Mouse (Mus musculus) naive thymus-derived CD4-positive, alpha-beta T cell, adult 2 months (primary cell): Measurements from ENCODE around the gene Slc6a21.
"Not testable (repeated sequence)": the region's sequence is repeated elsewhere in the genome, so short reads cannot be mapped to it uniquely, and the experiment has no call there.

Experiments
- DNase-seq: peaks from one replicate; pipeline ENCODE4 v3.0.0-alpha.2; 2011; ENCODE audit warnings: low read depth

Gene Slc6a21

DNA sequence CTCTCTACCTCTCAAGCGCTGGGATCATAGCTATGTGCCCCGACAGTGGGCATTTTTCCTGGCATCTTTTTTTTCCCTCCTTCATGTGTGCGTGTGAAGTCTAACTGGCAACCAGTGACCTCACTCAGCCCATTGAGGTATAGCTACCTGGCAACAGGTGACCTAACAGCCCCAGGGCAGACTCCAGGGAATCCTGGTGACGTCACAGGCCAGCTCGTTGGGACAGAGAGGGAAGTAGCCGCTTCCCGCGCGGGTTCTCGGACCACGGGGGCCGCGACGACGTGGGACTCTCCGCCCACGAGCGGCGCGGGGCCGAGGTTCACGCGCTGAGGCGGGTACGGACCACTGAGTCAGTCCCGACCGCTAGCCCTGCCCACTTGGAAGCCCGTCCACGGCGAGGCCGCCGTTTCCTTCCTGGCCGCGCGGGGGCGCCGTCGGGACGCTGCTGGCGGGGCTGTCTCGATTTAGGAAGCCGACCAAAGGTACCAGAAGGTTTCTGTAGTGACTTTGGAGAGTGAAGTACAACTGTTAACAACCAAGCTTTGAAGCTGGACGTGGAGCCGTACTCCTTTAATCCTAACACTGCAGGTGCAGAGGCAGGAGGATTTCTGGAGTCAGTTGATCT lies at the start of gene Slc6a21:
Slc6a21 (plus strand) TSS at position 378 of the 625 bp plus-strand sequence.
- DNase-seq: peak; percentile 85

DNA sequence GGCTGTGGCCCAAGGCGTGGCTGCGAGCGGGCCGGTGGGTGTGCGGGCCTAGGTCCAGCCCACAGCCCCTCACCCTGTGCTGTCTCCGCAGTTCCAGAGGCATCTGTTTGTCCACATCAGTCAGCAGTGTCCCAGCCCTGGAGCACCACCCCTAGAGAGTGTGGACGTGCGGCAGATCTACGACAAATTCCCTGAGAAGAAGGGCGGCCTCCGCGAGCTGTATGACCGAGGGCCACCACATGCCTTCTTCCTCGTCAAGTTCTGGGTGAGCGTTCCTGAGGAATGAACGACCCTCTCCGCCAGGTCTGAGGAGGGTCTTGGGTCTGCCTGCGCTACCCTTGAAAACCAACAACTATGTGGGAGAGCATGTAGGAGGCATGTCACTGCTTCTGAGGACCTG lies 48.8 kb upstream of the Slc6a21 start:
- DNase-seq: no peak

DNA sequence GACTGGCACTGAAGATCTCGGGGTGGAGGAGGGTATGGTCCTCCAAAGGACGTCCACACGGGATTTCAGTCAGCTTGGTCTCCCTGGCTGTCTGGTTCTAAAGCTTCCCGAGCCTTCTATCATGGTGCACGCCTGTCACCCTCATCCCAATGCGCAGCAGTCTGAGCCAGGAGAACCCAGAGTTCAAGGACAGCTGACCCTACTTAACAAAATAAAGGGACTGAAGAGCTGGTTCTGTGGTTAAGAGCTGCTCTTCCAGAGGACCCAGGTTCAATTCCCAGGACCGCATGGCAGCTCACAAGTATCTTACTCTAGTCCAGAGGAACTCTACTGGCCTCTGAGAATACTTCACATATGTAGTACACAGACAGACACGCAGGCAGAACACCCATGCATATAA lies 48.3 kb upstream of the Slc6a21 start:
- DNase-seq: no peak

DNA sequence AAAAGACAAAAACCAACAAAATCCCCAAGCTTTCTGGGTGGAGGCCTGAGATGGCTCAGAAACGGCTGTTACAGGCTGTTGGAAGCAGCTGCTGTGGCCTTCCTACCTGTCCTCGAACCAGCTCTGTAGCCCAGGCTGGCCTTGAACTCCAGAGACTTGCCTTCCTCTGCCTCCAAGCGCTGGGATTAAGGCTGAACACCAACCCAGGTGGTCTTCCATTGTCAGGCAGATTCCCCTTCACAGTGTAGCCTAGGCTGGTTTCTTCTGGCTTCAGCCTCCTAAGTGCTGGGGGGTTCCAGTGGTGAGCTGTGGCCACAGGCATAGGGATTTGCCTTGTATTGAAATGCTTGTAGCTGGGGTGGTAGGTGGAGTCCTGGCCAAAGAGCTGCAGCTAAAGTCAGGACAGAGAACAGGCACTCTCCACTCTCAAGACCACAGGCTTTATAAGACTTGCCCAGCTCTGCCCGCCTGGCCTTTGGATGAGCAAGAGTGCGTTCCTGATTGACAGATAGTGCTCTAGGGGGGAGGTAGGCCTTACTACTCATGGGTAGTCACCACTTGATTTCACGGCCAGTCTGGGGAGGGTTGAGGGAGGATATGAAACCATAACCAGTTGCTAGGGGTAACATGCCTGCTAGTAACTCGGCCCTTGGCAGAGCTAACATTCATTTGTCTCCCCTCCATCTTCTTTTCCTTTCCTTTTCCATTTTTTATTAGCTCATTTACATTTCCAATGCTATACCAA lies 47.7 kb upstream of the Slc6a21 start:
- no peak for DNase-seq

DNA sequence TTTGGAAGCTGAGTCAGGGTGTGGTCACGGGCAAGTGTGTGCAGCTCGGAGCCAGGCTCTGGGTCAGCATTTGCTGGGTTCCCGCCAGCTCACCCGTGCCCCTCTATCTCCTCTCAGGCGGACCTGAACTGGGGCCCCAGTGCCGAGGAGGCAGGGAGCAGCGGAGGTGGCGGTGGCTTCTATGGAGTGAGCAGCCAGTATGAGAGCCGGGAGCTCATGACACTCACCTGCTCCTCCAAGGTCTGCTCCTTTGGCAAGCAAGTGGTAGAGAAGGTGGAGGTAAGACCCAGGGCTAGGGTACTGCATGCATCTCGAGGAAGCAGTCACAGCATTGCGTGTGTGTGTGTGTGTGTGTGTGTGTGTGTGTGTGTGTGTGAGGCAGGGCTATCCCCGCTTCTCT lies 46.1 kb upstream of the Slc6a21 start:
- no peak for DNase-seq

DNA sequence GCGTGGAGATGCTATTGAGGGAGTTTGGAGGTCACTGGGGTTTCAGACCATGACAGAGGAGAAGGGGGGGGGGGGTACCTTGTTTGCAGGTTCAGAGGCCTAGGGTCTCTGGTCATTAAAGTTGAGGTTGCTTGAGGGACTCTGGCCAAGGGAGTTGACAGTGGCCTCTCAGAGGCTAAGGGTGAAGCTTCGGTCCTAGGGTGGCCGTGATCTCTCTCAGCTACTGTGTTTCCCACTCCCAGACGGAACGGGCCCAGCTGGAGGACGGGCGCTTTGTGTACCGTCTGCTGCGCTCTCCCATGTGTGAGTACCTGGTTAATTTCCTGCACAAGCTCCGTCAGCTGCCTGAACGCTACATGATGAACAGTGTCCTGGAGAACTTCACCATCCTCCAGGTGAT lies 45.4 kb upstream of the Slc6a21 start:
- no peak for DNase-seq

DNA sequence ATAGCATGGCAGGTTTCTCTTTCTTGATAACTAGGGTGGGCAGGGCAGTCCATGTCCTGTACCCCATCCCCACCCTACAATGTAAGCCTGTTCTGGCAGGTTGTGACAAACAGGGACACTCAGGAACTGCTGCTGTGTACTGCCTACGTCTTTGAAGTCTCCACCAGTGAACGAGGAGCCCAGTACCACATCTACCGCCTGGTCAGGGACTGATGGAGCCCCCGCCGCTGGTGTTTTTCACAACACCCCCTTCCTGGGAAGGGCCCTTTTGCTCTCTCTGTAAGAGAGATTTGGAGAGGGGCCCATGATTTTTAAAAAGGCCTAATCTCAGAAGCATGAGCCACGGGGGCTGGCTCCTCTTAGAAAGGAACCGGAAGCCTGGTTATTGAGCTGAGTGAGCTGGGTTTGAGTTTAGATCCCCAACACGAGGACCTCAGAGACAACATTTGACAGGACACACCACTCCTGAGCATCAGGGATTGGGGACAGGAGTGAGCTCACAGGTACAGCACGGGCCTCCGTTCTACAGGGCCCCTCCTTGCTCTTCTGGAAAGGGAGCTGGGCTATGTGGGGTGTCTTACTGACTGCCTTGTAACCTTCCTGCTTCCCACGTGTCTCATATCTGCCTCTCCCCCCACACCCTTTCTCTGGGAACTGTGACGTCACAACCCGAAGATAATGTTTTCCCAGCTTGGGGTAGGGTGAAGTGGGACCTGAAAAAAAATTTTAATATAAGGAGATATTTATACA lies 44.4 kb upstream of the Slc6a21 start:
- no peak for DNase-seq

DNA sequence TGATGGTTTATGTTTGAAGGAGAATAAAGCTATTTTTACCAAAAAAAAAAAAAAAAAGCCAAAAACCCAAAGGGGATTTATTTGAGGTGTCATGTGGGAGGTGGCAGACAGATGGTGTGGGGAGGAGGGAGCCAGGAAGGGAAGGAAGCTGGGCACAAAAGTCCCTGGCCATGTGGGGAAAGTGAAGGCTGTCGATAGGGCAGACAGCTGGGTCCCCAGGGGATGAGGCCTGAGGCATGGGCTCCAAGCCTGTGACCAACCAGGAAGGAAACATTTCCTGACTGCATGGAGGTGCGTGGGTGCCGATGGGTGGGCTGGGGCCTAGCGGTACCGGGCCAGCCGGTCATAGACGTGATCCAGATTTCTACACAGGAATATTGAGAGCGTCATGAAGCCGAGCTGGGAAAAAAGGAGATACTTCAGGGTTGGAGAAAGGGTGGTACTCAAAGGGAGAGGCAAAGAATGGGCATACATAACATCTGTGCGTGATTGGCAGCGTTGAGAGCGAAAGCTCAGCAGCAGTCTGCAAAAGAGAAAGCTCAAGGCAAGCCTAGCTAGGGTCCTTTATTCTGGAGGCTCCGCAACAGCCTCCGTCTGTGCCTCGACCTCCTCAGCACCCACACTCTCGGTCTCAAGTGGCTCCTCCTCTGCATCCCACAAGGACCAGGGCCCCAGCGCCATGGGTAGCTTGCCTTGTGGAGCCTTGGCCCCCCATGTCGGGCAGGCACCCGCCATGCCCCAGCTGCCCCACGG lies 43.6 kb upstream of the Slc6a21 start:
- no peak for DNase-seq

DNA sequence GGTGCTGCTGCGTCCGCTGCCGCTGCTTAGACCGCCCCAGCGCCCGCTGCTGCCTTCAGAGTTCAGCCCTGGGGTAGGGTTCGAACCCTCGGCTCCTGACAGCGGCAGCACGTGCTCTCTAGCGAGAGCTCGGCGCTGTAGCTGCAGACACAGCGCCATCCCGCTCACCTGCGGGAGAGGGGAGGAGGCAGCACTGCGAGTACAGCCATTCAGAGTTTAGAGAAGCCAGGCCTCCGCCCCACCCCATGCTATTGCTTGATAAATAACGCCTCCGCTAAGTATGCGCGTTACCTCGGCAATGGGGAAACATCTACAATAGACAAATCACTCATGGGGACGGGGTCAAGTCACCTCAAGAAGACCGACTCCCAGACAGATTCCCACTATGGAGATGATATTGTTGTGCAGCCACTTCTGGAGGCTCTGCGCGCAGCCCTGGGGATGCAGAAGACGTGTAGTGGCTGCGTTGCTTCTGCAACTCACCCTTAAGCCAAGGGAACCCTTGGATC lies 42.9 kb upstream of the Slc6a21 start:
- DNase-seq: no peak

DNA sequence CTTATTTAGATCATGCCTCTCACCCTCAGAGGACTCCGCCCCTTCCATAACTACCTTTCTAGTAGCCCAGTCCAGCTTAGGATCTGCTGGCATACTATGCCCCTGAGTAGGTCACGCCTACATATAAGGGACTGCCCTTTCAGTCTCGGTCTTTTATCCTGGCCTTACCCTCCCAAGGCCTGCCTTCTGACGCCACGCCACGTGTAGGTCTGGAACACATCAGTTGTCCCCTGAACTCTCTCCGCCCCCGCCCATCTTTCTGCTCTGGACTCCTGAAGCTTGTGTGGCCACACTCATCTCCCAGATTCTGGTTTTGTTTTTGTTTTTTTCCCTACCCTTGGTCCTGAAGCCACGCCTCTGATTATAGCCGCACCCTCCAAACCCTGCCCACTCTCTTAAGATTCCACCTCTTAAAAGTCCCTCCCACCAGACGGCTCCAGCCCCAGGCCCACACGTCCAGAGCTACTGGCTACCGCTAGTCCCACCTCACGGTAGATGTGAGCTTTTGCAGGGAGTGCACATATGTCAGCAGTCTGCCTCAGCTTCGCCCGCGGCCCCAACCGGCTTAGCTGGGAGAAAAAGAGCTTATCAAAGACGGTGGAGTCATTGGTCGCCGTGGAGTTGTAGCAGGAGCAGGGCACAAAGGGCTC lies 42.3 kb upstream of the Slc6a21 start:
- DNase-seq: no peak

DNA sequence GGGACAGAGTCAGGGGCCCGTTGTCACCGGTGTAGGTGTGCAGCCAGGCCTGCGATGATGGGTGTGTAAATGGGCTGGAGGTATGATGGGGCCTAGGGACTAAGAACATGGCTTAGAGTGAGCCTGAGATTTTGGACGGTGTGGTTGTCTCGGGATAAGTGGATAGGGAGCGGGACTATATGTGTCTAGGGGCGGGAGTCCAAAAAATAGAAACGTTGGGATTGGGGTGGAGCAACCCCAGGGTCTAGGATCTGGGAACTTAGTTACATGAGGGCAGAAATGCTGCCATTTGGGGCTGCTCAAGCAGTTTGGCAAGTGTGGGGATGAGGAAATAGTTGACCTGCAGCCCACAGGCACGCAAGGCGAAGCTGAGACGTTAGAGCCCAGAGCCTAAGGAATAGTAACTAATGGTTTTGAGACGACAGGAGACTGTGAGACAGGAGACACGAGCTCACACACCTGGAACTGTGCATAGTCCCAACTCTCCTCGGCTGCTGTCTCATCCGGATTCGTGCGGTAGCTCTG lies 41.6 kb upstream of the Slc6a21 start:
- no peak for DNase-seq

DNA sequence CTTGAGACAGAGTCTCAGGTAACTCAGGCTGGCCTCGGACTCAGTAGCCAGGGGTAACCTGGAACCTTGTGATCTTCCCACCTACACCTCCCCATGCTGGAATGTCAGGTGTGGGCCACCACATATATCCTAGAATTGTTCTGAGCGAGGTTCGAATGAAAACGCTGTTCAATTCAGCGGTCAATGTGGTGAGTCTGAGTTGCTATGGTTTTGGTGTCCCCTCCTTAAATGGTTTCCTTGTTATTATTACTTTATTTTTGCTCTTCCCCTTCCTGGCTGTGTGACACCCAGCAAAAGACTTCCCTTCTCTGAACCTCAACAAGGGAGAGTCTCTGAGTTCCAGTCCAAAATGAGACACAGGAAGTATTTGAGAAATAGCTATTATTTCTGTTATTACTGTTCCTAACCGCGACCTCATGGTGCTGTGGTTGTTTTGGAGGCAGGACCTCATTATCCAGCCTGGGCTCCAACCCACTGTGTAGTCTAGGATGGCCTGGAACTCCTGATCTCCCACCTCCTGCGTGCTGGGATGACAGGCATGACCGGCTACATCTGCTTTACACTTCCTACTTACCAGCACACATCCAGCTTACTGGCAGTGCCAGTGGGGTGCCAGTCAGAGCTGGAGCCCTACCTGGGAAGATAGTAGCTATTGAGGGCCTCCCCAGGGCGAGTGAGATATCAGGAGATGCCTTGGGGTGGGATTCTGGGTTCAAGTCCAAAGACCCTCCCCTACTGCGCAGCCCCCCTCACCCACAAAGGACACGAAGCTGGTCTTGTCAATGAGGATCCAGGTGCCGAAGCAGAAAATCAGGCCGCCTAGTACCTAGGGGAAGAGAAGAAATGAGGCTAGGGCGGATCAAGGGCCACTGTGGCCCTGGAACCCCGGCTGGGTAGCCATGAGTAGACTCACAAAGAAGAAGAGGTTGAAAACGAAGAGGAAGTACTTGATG lies 39.3 kb upstream of the Slc6a21 start:
- peak; percentile 35 for DNase-seq

DNA sequence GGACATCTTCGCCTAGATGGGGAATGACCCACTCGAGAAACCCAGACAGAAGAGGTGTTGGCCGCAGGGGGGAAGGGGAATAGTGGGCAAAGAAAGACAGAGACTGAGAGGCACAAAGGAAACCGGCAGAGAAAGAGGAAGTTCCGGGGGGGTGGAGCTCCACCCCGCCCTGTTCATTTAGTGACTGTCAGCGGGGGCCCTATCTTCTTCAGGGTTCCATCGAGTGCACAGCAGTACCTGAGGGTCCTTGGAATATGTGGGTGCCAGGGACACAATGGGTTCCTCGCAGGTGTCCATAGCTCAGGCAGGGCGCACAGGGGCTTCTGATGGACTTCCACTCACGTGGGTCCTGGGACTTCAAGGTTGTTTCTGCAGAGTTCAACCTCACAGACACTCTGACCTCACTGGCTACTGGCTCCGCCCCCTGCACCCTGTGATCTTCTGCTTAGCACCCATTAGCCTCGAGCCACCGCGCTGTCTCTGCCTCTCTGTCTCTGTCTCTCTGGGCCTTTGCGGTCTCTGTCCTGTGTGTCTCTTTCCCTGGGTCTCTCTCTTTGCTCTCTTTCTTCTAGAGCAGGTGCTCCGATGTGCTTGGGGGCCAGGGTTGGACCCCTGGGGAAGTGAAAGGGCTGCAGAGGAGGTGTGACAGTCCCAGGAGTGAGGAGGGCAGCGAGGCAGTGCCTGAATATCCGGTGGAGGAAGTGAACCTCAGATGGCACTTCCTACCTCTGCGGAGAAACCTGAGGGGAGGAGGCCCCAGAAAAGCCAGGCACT lies 38.4 kb upstream of the Slc6a21 start, which contains the start of gene Cd37:
Cd37 (minus strand) TSS at position 393 of the 774 bp plus-strand sequence.
- DNase-seq: peak; percentile 92

DNA sequence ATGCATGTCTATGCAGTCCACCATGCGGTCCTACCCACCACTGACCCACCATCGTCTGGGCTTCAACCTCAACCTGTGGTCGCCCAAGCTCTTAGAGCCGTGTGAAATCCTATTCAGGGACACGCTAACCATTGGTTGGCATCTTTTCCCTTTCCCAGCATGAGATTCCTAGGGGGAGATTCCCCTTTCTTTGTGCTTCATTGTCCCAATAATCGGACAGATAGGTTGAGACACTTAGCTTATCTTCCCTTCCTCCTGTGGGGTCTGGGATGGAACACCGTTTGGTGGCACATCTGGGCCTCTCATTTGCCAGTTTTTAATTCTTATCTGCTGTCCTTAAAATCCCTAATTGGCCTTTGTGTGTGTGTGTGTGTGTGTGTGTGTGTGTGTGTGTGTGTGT lies 37.2 kb upstream of the Slc6a21 start:
- no peak for DNase-seq

DNA sequence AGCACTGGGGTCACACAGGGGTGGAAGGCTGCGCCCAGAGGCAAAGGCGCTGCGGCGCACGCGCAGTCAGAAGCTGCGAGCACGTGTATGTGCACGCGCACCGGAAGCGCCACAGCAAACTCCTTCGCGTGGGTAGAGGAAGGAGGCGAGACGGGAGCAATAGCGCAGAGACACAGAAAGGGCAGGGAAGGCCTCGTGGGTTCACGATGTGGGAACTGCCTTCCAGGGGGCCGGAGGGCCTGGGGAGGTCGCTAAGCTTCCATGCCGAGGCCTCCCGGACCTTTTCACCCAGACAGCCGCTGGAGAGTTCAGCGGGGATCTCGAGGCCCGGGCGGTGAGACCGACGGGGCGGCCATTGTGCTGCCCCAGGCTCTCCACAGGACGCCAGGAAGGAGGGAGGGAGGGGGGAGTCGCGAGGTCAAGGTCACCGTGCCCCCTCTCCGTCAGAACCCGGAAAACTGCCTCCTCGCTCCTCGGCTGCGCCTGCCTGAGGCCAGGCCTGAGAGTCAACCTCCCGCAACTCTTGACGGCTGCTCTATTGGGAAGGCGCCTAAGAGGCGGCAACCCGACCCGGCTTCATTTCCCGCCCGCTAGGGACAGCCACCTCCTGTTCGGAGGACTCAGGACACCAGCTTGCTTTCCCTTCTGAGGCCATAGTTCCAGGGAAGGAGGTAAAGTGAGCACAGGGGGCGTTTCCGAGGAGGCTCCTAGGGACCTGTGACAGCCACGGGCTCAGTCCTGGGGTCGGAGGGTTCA lies 36.5 kb upstream of the Slc6a21 start, which contains the start of gene Slc6a16:
Slc6a16 (plus strand) TSS at position 453 of the 756 bp plus-strand sequence.
- no peak for DNase-seq

DNA sequence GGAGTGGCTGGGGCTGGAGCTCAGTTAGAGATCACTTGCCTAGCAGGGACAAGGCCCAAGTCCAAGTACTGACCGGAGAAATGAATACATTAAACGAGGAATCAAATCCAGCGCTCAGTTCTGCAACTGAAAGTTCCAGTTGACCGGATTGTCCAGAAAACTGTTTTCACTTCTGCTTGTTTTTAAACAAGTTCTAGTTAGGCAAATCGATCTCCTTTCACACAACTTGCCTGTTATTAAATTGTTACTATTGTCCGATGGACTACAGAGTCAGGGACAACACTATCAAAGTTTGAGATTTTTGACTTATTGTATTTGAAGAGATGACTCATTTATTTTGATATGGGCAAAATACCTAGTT lies 35.9 kb upstream of the Slc6a21 start:
- no peak for DNase-seq

DNA sequence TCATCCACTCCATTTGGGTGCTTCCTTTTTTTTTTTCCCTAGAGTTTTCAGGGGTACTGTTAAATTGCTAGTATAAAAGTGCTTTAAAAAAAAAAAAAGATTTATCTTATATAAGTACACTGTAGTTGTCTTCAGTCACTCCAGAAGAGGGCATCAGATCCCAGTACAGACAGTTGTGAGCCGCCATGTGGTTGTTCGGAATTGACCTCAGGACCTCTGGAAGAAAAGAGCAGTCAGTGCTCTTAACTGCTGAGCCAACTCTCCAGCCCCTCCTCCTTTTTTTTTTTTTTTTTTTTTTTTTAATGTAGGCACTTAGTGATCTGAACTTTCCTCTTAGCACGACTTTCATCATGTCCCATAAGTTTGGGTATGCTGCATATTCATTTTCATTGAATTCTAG lies 29.6 kb upstream of the Slc6a21 start:
- no peak for DNase-seq

DNA sequence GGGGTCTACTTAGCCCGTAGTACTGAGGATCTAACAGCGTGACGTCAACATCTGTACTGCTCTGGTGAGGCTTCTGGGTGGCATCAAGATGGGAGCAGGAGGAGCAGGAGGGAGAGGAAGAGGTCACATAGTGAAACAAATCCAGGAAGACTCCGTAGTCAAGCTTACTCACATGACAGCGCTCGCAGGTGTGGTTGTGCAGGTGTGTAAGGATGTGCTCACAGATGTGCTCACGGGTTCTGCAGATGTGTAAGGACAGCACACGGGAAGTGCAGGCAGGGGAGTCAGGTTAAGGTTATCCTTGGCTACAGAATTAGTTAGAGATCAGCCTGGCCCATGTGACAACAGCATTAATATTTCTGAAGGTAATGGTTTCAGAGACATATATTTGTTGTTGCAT lies 23.5 kb upstream of the Slc6a21 start:
- no peak for DNase-seq

DNA sequence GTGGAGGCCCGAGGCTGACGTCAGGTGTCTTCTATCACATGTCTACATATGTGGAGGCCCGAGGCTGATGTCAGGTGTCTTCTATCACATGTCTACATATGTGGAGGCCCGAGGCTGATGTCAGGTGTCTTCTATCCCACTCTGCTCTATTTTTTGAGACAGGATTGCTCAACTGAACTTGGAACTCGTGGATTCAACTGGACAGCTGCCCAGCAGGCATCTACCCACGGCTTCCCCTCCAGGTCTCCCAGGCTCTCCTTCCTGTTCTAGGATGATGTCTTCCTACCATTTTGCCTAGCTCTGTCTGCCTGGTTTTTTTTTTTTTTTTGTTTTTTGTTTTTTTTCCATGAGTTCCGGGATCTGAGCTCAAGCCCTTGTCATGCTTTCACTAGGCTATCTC lies 21.5 kb upstream of the Slc6a21 start:
- not testable (repeated sequence) for DNase-seq
